Mouse (Mus musculus) brown adipose tissue, adult 24 weeks (tissue): Measurements from ENCODE around the gene Hhat. TPM values are rescaled to one million over a fixed set of nuclear protein-coding genes. Genes with fewer than 3 reads are reported as not detected.

Source experiments
- H3K27ac ChIP-seq: fragments of 200-500 bp; replicated peaks from 2 replicates; pipeline ENCODE4 v1.5.1; 2012; ENCODE audit warnings: low read depth, mild to moderate bottlenecking, low read length
- H3K4me1 ChIP-seq: fragments of 200-500 bp; 2 replicates; pipeline ENCODE4 v1.6.1; 2012; ENCODE audit warnings: low read length, mixed read lengths; ENCODE audit not compliant: control insufficient read depth, insufficient read depth, insufficient read length
- H3K4me3 ChIP-seq: fragments of 200-500 bp; 2 replicates; pipeline ENCODE4 v1.5.1; 2012; ENCODE audit warnings: low read depth, mild to moderate bottlenecking, low read length, moderate library complexity; ENCODE audit not compliant: insufficient read depth
- polyA plus RNA-seq: library from polyadenylated mRNA; stranded (reverse); fragments of >200 nt; gene quantifications from 2 replicates; pipeline ENCODE4 v1.2.4, GENCODE M21; 2012; ENCODE audit not compliant: missing spikeins, insufficient read depth, insufficient read length

The Hhat gene
- polyA plus RNA-seq, 1 experiment: 0.59 TPM

DNA sequence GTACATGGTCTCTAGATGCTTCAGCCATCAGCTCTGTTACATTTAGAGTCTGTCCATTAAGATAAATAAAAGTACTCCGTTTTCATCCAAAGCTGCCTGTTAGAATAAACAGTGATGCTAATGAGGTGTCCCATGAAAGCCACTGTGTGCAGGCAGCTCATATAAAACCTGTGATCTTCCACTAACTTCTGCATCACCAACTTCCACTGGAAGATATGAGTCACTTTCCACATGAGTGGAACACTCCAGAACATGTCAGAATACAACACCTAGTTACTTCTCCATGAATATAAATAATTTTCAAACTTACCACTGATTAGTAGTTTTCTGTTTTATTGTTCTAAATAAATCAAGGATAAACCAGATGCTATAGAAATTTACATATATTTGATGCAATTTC lies 234.6 kb downstream of the Hhat start:
- Histone ChIP-seq H3K27ac (no peak overlapping the region), H3K4me3 (no peak overlapping the region), H3K4me1 (peaks cover 7% of the 10 kb centered on the region; the same call in 1 of the 2 replicates)

DNA sequence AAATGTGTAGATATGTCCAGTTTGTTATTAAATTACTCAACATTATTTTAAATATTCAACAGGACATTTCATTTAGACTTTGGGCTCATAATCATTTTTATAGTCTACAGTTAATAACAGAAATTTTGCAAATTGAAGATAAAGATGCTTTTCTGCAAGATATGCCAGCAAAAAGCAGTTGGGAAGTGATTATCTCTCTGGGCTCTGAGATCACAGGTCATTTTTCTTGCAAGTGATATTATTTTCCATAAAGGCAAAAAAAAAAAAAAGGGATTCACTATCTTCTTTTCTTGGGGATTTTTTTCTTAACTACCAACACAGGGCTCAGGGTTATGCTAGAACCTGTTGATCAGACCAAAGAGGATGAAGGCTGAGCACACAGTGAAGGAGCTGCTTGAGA lies 238.0 kb downstream of the Hhat start:
- Histone ChIP-seq H3K4me1 (peaks cover 7% of the 10 kb centered on the region; the same call in 1 of the 2 replicates), H3K4me3 (no peak overlapping the region), H3K27ac (no peak overlapping the region)

DNA sequence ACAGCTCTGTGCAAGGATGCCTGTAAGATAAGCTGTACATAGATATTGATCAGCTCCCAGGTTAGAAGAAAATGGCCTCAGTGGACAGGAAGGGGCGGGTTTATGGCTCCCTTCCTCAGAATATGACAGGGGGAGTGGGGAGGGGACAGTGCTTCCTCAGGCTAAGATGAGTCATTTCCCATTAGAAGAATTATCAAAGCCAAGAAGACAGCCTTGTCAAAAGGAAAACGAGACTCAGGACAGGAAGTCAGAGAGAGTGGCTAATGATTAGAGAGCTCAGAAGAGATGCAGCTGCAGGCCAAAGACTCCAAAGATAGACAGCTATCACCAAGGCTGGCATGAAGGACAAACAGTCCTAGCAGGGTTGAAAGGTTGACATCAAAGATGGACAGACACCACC lies 238.8 kb downstream of the Hhat start:
- Histone ChIP-seq H3K4me3 (no peak overlapping the region), H3K4me1 (peaks cover 7% of the 10 kb centered on the region; the same call in 1 of the 2 replicates), H3K27ac (no peak overlapping the region)

DNA sequence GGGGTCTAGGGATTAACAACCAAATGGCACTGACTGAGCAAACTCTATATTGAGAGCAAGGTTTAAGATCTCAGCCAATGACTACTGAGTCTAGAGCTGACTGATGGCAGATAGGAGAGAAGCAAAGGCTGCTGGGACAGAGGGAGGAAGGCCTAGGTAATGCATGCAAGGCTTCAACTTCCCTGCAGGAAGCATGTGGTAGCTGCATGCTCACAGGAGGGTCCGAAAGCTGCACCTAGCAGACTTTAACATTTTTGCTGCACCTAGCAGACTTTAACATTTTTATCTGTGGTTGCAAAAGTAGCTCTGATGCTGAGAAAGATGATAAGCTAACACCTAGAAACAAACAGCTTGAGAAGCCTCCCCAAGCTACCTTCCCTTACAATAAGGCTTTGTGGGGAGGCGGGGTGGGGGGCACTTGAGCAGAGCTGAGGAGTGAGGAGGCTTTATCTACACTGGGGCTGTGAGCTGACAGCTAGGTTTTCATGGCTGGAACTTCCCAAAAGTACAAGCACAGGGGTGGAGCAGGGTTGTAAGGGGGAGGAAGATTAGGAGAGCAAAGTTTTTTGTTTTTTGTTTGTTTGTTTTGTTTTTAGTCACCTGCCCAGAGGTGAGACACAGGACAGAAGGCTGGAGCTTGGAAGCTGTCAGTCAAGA lies 239.4 kb downstream of the Hhat start:
- Histone ChIP-seq H3K27ac (no peak overlapping the region), H3K4me3 (no peak overlapping the region), H3K4me1 (peaks cover 7% of the 10 kb centered on the region; the same call in 1 of the 2 replicates)

DNA sequence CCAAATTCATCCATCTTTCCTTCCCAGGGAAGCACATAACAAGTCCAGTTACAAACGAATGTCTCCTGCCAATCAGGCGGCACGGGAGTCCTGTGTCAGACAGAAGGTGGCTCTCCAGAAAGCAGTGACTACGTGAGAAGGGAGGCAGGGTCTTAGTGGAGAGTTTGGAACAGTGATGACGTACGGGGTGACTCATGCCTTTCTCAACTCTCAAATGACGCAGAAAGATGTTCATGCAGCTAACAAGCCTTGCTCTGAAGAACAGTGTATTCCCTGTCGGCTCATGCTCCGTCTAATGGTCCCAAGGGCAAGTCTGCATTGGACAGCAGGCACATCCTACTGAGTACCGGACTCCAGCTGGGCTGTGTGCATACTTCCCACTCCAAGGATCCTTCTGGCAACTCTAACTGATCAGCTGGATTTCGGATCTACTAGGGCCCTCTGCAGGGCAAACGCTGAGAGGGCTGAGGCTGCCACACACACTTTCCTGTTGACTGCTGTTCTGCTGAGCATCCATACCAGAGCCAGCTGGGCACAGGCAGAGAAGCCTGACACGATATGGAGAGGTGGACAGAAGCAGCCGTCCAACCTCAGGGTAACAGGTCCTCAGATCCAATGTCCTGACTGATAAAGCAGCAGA lies 245.2 kb downstream of the Hhat start:
- no peak overlapping the region for H3K4me3 ChIP-seq

DNA sequence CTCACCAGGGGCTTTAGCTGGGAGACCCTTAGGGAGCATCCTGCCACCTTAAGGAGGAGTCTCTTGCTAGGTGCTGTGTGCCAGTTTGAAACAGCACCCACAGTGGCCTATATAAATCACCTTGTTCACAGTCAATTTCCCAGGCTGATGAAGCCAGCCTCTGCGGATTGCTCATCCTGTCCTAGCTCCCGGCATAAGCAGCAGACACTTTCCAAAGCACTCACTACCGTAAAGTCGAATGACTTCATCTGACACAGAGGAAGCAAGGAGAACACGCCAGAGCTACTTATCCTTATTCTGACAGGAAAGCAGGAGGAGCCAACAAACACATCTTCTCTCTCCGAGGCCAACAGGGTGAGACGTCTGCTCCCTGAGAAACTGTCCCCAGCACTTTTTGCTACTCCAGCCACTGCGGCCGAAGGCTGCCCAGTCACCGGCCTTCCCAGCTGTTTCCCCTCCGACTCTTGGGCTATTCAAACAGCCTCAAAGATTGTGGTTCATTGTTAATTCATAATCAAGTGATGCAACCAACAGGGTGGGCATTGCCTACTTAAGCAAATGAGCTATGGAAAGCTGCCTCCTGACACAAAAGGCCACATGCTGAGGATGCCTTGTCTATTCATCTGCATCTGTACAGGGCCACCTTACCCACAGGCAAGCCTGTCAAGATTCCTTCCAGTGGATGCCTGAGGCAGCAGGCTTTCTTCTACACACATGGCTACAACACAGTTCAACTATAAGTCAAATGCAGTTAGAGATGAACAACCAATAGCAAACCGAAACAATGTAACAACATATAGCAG lies 248.4 kb downstream of the Hhat start:
- Histone ChIP-seq H3K27ac (no peak overlapping the region), H3K4me1 (no peaks in the 10 kb centered on the region), H3K4me3 (no peak overlapping the region)

More for the DNA sequence above, 245.2 kb downstream of the Hhat start:
- Histone ChIP-seq H3K4me1 (no peaks in the 10 kb centered on the region), H3K27ac (no peak overlapping the region)

DNA sequence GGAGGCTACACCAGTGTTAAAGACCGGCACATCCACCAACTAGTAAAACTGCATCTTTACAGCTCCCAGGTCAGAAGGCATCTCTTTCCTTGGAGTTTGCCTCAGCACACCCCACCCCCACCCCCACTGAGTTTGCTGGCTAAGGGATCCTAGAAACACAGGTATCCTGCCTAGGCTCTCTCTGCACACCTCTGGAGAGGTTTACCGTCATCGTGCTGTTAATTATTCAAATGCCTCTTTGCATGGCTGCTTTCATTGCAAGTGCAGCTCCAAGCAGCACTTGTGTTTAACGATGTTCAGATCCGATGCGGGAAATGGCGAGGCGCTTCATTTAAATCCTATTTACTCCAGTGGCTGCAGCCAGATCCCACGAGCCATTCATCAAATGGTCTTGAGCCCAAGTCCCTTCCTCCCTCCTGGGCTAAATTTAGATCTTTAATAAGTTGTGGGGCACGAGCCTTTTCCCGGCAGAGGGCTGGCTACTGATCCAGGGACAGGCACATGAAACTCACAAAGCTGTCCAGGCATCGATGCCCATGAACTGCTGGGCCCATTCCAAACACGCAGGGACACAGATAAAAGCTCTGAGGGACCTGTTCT lies 250.1 kb downstream of the Hhat start:
- H3K4me3 ChIP-seq: no peak overlapping the region
- no peak overlapping the region for H3K27ac ChIP-seq

DNA sequence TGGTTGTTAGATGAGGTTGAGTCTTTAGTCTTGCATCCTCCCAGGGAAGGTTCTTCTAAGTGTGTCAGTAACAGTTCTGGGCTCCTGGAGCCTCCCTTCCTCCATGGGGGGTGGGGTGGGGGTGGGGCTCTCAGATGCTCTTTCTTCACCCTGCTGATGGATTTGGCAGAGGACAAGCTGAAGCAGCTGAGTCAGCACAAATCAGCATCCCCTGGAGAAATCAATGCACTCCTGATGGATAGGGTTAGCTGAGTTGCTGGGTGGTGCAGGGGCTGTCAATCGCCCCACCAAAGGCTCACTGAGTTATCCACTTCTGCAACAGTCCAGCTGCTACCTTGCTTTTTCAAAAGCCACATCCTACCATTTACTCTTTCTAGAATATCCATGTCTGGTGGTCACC lies 251.3 kb downstream of the Hhat start:
- Histone ChIP-seq H3K4me1 (no peaks in the 10 kb centered on the region), H3K27ac (no peak overlapping the region), H3K4me3 (no peak overlapping the region)

More for the DNA sequence above, 250.1 kb downstream of the Hhat start:
- no peaks in the 10 kb centered on the region for H3K4me1 ChIP-seq

DNA sequence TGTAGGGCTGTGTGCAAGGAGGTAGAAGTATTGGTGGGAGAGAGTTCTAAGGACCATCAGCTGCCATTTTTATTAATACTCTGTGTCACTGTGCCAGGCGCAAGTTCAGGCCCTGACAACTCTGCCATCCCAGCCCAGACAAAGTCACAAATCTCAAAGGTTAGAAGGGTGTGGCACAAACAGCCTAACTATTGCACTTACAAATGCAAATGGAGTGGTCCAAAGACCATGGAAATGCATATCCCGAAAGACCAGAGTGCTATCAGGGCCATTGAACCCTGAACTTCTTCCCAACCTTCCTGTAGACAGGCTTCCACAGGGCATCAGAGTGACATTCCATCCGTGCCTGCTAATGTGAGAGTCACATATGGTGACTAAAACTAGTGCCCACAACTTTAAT lies 255.7 kb downstream of the Hhat start:
- no peak overlapping the region for H3K4me3 ChIP-seq
- H3K4me1 ChIP-seq: no peaks in the 10 kb centered on the region
- no peak overlapping the region for H3K27ac ChIP-seq

DNA sequence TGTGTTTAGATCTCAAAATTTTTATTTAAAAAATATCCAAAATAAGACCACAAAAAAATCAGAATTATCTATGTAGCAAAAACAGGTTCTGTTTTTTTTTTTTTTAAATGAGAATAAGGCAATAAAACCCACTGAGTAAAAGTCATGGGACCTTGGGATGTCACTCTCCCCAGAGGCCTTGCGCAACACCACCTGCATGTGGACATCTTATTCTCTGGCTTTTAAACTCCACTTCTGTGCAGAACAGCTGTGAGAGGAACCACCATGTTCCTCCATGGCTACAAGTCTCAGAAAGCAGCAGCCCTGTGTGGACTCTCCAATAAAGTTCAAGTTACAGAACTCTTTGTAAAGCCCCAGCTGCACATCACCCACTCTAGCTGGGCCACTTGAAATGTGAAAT lies 258.2 kb downstream of the Hhat start:
- H3K4me1 ChIP-seq: no peaks in the 10 kb centered on the region

DNA sequence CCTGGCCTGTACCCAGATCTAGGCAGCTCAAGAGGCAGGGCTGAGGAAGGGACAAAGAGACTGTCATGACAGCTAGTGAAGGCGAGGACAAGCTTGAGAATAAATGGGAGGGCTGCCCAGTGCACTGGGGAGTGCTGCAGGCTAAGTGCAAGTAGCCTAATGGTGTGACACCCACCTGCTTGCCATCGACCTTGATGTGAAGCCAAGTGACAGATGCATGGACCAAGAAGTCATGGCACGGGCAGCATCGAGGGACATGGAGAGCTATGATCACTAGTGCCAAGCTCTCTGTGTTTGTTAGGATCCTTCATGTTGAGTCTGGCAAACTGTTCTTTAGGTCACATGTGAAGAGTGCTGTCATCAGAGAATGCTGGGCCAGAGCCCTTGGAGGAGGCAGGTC lies 267.4 kb downstream of the Hhat start:
- H3K27ac ChIP-seq: no peak overlapping the region
- H3K4me3 ChIP-seq: no peak overlapping the region
- H3K4me1 ChIP-seq: peaks cover 2% of the 10 kb centered on the region

More for the DNA sequence above, 258.2 kb downstream of the Hhat start:
- H3K27ac ChIP-seq: no peak overlapping the region
- H3K4me3 ChIP-seq: no peak overlapping the region

DNA sequence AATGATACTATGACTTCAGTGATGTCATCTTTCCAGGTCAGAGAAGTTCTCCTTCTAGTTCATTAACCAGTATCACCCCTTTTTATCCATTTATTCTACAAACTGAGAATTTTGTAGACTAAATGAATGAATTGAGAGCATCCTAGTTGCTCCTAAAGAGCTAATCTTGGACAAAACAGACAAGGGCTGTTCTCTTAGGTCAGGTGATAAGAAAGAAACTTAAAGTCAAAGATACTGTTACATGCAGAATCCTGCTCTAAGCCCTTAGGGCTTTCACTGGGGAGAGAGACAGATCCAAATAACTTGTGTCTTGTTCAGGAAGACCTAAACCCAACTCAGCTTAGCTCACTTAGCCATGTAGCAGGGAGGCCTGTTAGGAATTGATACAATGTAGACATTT lies 268.2 kb downstream of the Hhat start:
- no peak overlapping the region for H3K4me3 ChIP-seq
- H3K4me1 ChIP-seq: peaks cover 2% of the 10 kb centered on the region
- no peak overlapping the region for H3K27ac ChIP-seq

DNA sequence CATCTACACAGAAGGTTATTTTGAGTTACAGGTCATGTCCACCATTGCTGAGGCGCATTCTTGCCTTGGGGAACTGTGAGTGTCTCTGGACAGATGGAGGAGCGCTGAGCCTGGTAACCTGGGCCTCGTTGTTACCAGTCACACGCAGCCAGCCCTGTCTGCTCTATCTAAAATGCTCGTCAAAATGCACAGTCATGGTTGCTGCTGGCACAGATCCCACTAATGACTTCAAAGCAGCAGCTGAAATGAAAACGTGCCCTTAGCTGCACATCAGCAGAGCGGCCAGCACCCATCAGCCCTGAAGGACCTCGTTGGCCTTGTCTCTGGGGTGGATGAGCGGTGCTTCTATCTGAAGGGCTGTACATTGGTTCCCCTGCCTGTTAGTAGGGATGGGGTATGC lies 269.0 kb downstream of the Hhat start:
- Histone ChIP-seq H3K4me3 (no peak overlapping the region), H3K27ac (no peak overlapping the region), H3K4me1 (peaks cover 2% of the 10 kb centered on the region)

DNA sequence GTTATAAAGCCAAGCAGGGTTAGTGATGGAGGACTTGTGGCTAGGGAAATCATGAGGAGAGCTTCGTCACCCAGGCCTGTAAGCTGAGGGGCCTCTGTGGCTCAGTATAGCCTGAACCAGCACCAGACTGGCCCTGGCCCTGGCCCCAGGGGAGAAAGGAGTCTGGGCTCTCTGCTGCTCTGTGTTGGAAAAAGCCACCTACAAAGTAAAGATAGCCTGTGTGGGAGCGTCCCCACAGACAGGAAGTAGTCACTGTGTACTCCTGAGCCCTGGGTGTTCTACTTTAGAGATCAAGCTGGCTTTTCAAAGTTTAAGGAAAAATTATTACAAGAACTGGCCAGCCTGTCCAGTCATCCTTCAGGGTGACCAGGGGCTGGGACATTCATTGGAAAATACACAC lies 273.5 kb downstream of the Hhat start:
- Histone ChIP-seq H3K4me3 (no peak overlapping the region), H3K27ac (no peak overlapping the region), H3K4me1 (no peaks in the 10 kb centered on the region)
